Mouse (Mus musculus) erythroblast, embryonic 14.5 days (primary cell): ENCODE results near the gene Slc24a3. TPM values are rescaled to one million over a fixed set of nuclear protein-coding genes. Genes with fewer than 3 reads are reported as not detected.
A peak's percentile ranks its signal among the peaks of the same experiment; 100 is the strongest.

Source experiments
- H3K27me3 ChIP-seq: 2 replicates; pipeline ENCODE4 v1.6.1; 2012; ENCODE audit warnings: inconsistent platforms; ENCODE audit not compliant: control insufficient read depth
- H3K36me3 ChIP-seq: 2 replicates; pipeline ENCODE4 v1.6.1; 2012; ENCODE audit warnings: mild to moderate bottlenecking, inconsistent platforms; ENCODE audit not compliant: control insufficient read depth
- H3K4me1 ChIP-seq: 2 replicates; pipeline ENCODE4 v1.6.1; 2012; ENCODE audit warnings: inconsistent platforms; ENCODE audit not compliant: control insufficient read depth
- H3K4me3 ChIP-seq: replicated peaks from 2 replicates; pipeline ENCODE3; 2012; ENCODE audit warnings: moderate library complexity, mild to moderate bottlenecking, inconsistent platforms
- H3K9me3 ChIP-seq: 2 replicates; pipeline ENCODE4 v1.6.1; 2012; ENCODE audit warnings: low read length, inconsistent platforms, mixed read lengths; ENCODE audit not compliant: control insufficient read depth
- GATA1 ChIP-seq: IDR thresholded peaks from 2 replicates; pipeline ENCODE4 v1.6.1; 2012; ENCODE audit warnings: low read length, inconsistent platforms, mixed read lengths
- TAL1 ChIP-seq: IDR thresholded peaks from 3 replicates; pipeline ENCODE4 v1.6.1; 2012; ENCODE audit warnings: low read length, inconsistent platforms, mixed read lengths
- polyA plus RNA-seq: library from polyadenylated mRNA; stranded (reverse); fragments of >175 nt; gene quantifications from 2 replicates; pipeline ENCODE4 v1.2.3, GENCODE M21; 2012

The Slc24a3 gene
- polyA plus RNA-seq = 0.02 TPM in 1 of 2 replicates, not detected in the other

DNA sequence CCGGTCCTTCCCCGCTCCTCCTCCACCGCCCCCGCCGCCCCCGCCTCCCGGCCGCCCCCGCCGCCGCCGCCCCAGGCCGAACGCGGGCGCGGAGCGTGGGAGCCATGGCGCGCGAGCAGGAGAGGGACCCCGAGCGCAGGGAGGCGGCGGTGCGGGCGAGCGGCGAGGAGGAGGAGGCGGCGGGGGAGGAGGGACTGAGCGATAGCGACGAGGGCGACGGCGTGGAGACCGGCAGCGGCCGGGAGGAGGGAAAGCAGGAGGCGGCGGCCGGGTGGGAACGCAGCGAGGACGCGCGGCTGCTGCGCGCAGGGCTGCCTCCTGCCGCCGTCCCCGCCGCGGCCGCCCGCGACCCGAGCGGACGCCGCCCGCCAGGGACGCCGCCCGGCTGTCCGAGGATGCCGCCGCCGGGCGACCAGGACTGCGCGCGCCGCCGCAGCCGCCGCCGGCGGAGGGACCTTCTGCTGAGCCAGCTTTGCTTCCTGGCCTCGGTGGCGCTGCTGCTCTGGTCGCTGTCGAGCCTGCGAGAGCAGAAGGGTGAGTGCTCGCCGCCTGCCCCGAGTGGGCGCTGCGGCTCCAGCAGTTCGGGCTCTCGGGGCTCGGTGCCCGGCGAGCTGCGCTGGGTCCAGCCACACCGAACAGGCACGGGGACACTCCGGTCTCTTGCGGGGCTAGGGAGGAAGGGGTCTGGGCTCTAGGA, at the start of gene Slc24a3:
Gene Slc24a3, plus strand, starts transcription at position 91 of the 697 bp plus-strand sequence.
- Histone ChIP-seq H3K4me1 (no peaks in the 10 kb centered on the region), H3K4me3 (peak within 1 kb of the TSS; percentile 46), H3K9me3 (no peaks in the 10 kb centered on the region), H3K36me3 (no peaks in the 10 kb centered on the region), H3K27me3 (peaks cover 38% of the 10 kb centered on the region)
- TF ChIP-seq TAL1 = no peak
- no peak for TF ChIP-seq GATA1

DNA sequence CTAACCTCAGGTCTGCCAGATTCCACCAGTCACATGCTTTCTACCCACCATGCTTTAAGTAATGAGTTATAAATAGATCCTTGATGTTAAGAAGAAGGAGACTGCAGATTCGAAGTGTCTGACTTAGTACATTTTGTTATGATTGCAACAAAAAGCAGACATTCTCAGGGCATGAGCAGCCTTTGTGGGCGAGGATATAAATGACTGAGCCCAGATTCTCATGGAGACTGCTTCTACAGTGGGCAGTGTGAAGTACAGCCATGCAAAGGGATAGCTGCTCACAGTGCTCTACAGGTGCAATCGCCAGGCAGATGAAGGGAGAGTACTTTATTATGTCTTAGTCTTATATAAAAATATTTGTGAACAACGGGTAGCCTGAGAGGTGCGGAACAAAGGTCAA, 49.8 kb upstream of the Slc24a3 start:
- Histone ChIP-seq H3K4me1 (no peaks in the 10 kb centered on the region), H3K4me3 (no peak overlapping the region), H3K36me3 (no peaks in the 10 kb centered on the region), H3K9me3 (no peaks in the 10 kb centered on the region), H3K27me3 (no peaks in the 10 kb centered on the region)
- TF ChIP-seq GATA1 (no peak), TAL1 (no peak)

DNA sequence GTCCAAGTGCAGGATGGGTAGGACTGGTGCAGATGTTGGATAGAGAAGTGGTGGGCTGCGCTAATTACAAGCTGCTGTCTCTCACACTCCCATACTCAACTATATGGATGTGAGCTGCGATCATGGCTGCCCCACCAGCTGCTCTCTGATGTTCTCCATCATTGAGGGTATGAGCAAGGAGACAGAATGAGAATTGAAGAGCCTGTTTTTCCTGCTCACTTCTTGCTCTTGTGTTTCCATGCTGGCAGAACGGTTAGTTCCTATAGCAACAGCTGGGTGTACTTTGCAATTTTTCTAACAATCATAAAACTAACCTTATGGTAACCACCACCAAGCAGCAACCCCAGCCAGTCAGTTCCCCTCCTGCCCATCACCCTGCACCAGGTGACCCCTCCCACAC, 39.8 kb upstream of the Slc24a3 start:
- Histone ChIP-seq H3K4me3 (no peak overlapping the region), H3K27me3 (no peaks in the 10 kb centered on the region), H3K4me1 (no peaks in the 10 kb centered on the region), H3K9me3 (no peaks in the 10 kb centered on the region), H3K36me3 (no peaks in the 10 kb centered on the region)
- TF ChIP-seq GATA1 (no peak), TAL1 (no peak)

DNA sequence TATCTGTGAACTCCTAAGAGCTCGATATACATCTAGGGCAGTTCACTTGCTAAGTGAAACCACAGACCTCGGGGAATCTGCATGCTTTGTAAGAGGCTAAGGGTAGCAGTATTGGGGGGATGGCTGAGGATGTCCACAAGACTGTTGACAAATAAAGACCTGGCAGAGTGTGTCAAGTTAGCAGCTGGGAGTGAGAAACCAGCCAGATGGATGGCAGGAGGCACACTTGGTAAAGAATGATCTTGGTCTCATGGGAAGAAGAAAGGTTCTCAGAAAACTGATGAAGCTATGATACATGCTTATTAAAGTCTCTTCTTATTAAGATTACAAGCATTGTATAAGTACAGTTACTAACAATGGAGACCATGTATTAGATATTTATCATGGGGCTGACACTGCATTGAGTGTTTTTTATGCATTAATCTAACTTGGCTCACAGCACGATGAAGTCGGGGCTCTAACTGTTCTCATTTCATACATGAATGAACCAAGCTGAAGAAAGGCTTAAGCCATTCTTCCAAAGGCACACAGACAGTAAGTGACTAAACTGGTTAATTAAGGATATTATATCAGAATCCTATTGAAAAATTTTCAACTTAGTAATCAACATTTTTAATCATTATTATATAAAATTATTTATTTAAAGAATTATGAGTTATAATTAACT, 30.8 kb upstream of the Slc24a3 start:
- Histone ChIP-seq H3K9me3 (no peaks in the 10 kb centered on the region), H3K27me3 (no peaks in the 10 kb centered on the region), H3K4me3 (no peak overlapping the region), H3K36me3 (no peaks in the 10 kb centered on the region), H3K4me1 (no peaks in the 10 kb centered on the region)
- TF ChIP-seq GATA1 (no peak), TAL1 (no peak)

DNA sequence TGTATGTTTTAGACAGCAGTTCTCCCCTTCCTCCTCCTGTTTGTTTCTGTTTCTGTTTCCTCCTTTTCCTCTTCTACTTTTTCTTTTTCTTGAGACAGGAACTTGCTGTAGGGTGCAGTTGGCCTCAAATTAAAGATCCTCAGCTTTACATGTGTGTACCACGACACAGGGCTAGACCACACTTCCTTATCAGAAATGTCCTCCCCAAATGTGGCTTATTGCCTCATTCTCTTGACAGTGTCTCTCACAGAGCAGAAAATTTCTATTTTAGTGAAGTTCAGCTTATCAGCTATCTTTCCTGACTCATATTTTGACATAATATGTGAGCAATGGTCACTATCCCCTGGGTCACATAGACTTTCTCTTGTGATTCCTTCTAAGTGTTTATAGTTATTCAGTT, 17.1 kb upstream of the Slc24a3 start:
- H3K9me3 ChIP-seq = no peaks in the 10 kb centered on the region
- no peaks in the 10 kb centered on the region for H3K27me3 ChIP-seq
- H3K4me3 ChIP-seq = no peak overlapping the region
- no peaks in the 10 kb centered on the region for H3K36me3 ChIP-seq
- no peaks in the 10 kb centered on the region for H3K4me1 ChIP-seq
- TF ChIP-seq GATA1 = no peak
- TF ChIP-seq TAL1 = no peak

DNA sequence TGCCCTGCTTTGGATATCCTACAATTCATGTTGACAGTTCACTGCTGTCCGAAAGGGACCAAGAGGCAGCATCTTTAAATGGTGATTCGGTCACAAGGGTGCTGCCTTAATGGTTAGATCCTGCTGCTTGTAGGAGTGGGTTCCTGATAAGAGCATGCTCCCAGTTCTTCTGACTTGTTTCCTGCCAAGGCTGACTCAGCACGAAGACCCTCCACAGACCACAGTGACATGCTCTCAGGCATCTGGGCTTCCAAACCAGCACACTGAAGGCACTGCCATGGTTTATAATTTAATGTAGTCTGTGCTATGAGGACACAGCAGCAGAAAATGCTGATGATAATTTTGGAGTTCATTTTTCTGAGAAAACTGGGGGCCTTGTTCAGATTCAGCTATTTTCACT, 16.7 kb upstream of the Slc24a3 start:
- H3K4me1 ChIP-seq = no peaks in the 10 kb centered on the region
- H3K36me3 ChIP-seq = no peaks in the 10 kb centered on the region
- H3K27me3 ChIP-seq = no peaks in the 10 kb centered on the region
- H3K4me3 ChIP-seq = no peak overlapping the region
- H3K9me3 ChIP-seq = no peaks in the 10 kb centered on the region
- TF ChIP-seq TAL1 = no peak
- TF ChIP-seq GATA1 = no peak

DNA sequence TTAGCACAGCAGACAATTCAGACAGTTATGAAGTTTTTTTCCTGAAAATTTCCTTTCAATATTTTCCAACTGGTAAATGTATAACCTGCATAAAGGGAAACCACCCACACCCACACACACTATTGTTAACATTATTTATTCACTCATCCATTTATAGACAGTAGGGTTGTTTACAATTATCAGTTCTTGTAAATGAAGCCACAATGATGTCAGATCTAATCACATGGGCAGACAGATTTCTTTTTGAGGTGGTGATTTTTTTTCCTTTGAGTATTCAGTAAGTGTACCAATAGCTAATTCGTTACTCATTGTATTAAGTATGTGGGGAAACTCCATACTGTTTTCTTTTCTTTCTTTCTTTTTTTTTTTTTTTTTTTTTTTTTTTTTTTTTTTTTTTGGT, 15.3 kb upstream of the Slc24a3 start:
- Histone ChIP-seq H3K4me3 (no peak overlapping the region), H3K4me1 (no peaks in the 10 kb centered on the region), H3K27me3 (no peaks in the 10 kb centered on the region), H3K36me3 (no peaks in the 10 kb centered on the region), H3K9me3 (no peaks in the 10 kb centered on the region)
- TF ChIP-seq TAL1 = no peak
- TF ChIP-seq GATA1 = no peak

DNA sequence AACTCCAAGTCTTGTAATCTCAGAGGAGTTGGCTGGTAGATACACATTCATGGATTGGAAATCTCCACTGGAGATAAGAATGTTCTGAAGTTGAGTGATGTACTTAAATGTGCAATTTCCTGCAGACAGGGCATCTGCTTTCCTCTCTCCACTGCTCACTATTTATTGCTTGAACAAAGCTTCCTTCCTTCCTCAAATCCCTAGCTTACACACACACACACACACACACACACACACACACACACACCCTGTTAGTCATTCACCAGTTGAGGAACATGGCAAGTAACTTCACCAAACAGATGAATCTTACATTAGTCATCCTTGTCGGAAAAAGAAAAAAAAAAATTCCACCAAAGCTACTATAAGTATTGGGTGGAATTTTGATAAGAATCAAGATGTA, 8.6 kb upstream of the Slc24a3 start:
- no peaks in the 10 kb centered on the region for H3K9me3 ChIP-seq
- no peaks in the 10 kb centered on the region for H3K27me3 ChIP-seq
- H3K36me3 ChIP-seq = no peaks in the 10 kb centered on the region
- no peak for TF ChIP-seq GATA1
- TF ChIP-seq TAL1 = no peak
- no peak overlapping the region for H3K4me3 ChIP-seq
- no peaks in the 10 kb centered on the region for H3K4me1 ChIP-seq

DNA sequence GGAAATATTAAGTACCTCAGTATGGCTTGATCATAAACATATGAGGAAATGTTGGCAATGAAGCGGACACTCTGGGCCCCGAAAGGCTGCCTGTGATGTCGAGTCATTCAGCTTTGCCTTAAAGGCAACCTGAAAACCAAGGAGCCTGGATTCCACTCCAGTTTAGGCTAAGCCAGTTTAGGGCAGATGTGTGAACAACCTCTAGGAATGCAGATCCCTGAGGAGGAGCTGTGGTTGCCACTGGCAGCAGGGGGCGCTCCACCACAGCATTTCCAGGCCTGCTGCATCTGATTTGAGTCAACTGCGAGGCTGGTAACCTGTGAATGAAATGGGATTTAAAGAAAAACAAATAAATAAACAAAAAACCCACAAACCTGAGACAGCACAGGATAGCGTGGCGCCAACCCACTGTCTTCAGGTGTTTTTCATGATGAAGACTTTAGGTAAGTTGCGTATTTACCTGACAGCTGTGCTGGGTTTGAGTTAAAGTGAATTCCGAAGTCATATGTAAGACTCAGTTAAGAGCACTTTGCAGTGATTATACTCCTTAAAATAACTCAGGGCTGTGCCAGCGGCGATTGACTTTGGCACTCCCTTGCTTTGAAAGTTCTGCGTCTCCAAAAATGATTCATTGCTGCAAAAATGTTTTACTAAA, 6.4 kb upstream of the Slc24a3 start:
- peaks cover 3% of the 10 kb centered on the region for H3K27me3 ChIP-seq
- no peaks in the 10 kb centered on the region for H3K36me3 ChIP-seq
- H3K9me3 ChIP-seq = no peaks in the 10 kb centered on the region
- no peak for TF ChIP-seq TAL1
- no peak for TF ChIP-seq GATA1
- no peak overlapping the region for H3K4me3 ChIP-seq
- no peaks in the 10 kb centered on the region for H3K4me1 ChIP-seq
